Comparison of ENCODE assay signal across 25 mouse cellular contexts in genomic region chr5:128912374-128912773, GRCm38 (mm10). TPM values are rescaled to one million over a fixed set of nuclear protein-coding genes. Genes with fewer than 3 reads are reported as not detected.
DNase-seq lines count a peak whose midpoint lies in the region; ATAC-seq and TF ChIP-seq lines count a peak whose summit lies in the region.
"Had no signal": no experiment of that assay in that cellular context is flagged by ENCODE, and none has a peak within 500 bp of the region (broad histone marks: within the 10 kb centered on the region; RNA-seq: fewer than 3 reads in every experiment).

No protein-coding gene starts in this region.

- H3K9ac ChIP-seq in forebrain, embryonic 15.5 days (replicated peaks): no peak overlapping the region
- no peak overlapping the region for H3K9ac ChIP-seq in forebrain, embryonic 12.5 days
- H3K9ac ChIP-seq: embryonic facial prominence, embryonic 12.5 days; hindbrain, embryonic 12.5 days had no signal

- 0 out of 2 replicates have a peak, but pooled peaks cover 4% of the 10 kb centered on the region for H3K4me1 ChIP-seq in forebrain, embryonic 15.5 days
- peaks cover 7% of the 10 kb centered on the region; the same call in 1 of the 2 replicates for H3K4me1 ChIP-seq in forebrain, embryonic 12.5 days
- H3K4me1 ChIP-seq in heart, embryonic 10.5 days: peaks cover 9% of the 10 kb centered on the region

- TF ChIP-seq CTCF in layer of hippocampus, adult 2 months (conservative IDR thresholded peaks at IDR 0.05): no peak

- H3K4me2 ChIP-seq in forebrain, embryonic 15.5 days (replicated peaks): no peak overlapping the region
- no peak overlapping the region for H3K4me2 ChIP-seq in forebrain, embryonic 12.5 days
- H3K4me2 ChIP-seq: embryonic facial prominence, embryonic 12.5 days; hindbrain, embryonic 12.5 days had no signal

- H3K36me3 ChIP-seq in forebrain, embryonic 15.5 days: no peaks in the 10 kb centered on the region
- H3K36me3 ChIP-seq in forebrain, embryonic 12.5 days (replicated peaks): no peaks in the 10 kb centered on the region
- H3K36me3 ChIP-seq in heart, embryonic 10.5 days: no peaks in the 10 kb centered on the region
- H3K36me3 ChIP-seq: embryonic facial prominence, embryonic 12.5 days; G1E; hindbrain, embryonic 12.5 days had no signal

- ATAC-seq in forebrain, embryonic 15.5 days (replicated peaks): no peak
- ATAC-seq in forebrain, embryonic 12.5 days (ENCODE audit: low FRiP score): no peak
- ATAC-seq: CD4-positive, CD25-positive, alpha-beta regulatory T cell, adult 4 months; forebrain, embryonic 14.5 days; hindbrain, embryonic 16.5 days; inflammation-experienced regulatory T-cells, adult 6 months had no signal

- H3K27me3 ChIP-seq in forebrain, embryonic 15.5 days: no peaks in the 10 kb centered on the region
- no peaks in the 10 kb centered on the region for H3K27me3 ChIP-seq in forebrain, embryonic 12.5 days
- no peaks in the 10 kb centered on the region for H3K27me3 ChIP-seq in heart, embryonic 10.5 days (ENCODE audit: insufficient read depth, poor library complexity, severe bottlenecking)
- H3K27me3 ChIP-seq: embryonic facial prominence, embryonic 12.5 days; hindbrain, embryonic 12.5 days had no signal

- H3K4me3 ChIP-seq in forebrain, embryonic 15.5 days: no peak overlapping the region
- no peak overlapping the region for H3K4me3 ChIP-seq in forebrain, embryonic 12.5 days (replicated peaks)
- no peak overlapping the region for H3K4me3 ChIP-seq in layer of hippocampus, adult 2 months
- no peak overlapping the region for H3K4me3 ChIP-seq in heart, embryonic 10.5 days
- H3K4me3 ChIP-seq: embryonic facial prominence, embryonic 12.5 days; hindbrain, embryonic 12.5 days had no signal

- 0 out of 2 replicates have a peak overlapping the region, but pooled peaks have one; percentile 15 for H3K27ac ChIP-seq in forebrain, embryonic 15.5 days (replicated peaks)
- H3K27ac ChIP-seq in forebrain, embryonic 12.5 days: no peak overlapping the region
- peak overlapping the region; percentile 82 for H3K27ac ChIP-seq in layer of hippocampus, adult 2 months
- H3K27ac ChIP-seq in heart, embryonic 10.5 days: no peak overlapping the region
- H3K27ac ChIP-seq: embryonic facial prominence, embryonic 12.5 days; hindbrain, embryonic 12.5 days had no signal

- 95% methylated on average over 3 of the region's 3 CpGs for WGBS in forebrain, embryonic 15.5 days
- WGBS in forebrain, embryonic 12.5 days: 96% methylated on average over 3 of the region's 3 CpGs
- WGBS in heart, embryonic 10.5 days: 90% methylated on average over 3 of the region's 3 CpGs

- no peaks in the 10 kb centered on the region for H3K9me3 ChIP-seq in forebrain, embryonic 15.5 days
- H3K9me3 ChIP-seq in forebrain, embryonic 12.5 days: 0 out of 2 replicates have a peak, but pooled peaks cover 3% of the 10 kb centered on the region
- no peaks in the 10 kb centered on the region for H3K9me3 ChIP-seq in heart, embryonic 10.5 days
- H3K9me3 ChIP-seq: embryonic facial prominence, embryonic 12.5 days; hindbrain, embryonic 12.5 days had no signal

- DNase-seq in layer of hippocampus, adult 2 months (ENCODE audit: low spot score in 2 of 2): no peak
- no peak for DNase-seq in layer of hippocampus, adult 18-20 months (ENCODE audit: low spot score in 2 of 2)
- peak; percentile 16 for DNase-seq in right cerebral cortex, postnatal 14 days
- DNase-seq in right cerebral cortex, postnatal 4 days: no peak
- DNase-seq in heart, embryonic 10.5 days (ENCODE audit: low spot score): no peak
- DNase-seq: adrenal gland, adult 8-10 months; adrenal gland, postnatal 36 days; B cell, adult 2 months; cerebellum, adult 11 months; cerebellum, adult 8-10 months; cerebellum, postnatal 14 days; gastrocnemius, postnatal 36 days; heart, adult 11 months; heart, postnatal 10 days; heart, postnatal 4 days had no signal

RNA-seq across cellular contexts. Expression of gene Rimbp2, which starts 40.9 kb away (rescaled TPM):
- 3.2 and 3.4 TPM in 2 replicates for polyA plus RNA-seq in forebrain, embryonic 15.5 days (2015; fragmentation: Nextera tagmentation; extraction: Ambion mirVana)
- polyA plus RNA-seq in forebrain, embryonic 12.5 days (2016; fragmentation: Nextera tagmentation; extraction: Ambion mirVana): 1.00 and 1.3 TPM in 2 replicates
- 100 to 1,000 TPM; 126 to 139 TPM for total RNA-seq in layer of hippocampus, adult 2 months (2021)
- 100 to 1,000 TPM; 119 to 127 TPM for total RNA-seq in layer of hippocampus, adult 18-20 months (2021)
- polyA plus RNA-seq in heart, embryonic 10.5 days (2016; fragmentation: Nextera tagmentation; extraction: Ambion mirVana): 0.20 and 0.55 TPM in 2 replicates
- total RNA-seq: common myeloid progenitor, adult 5-6 weeks; G1E; gastrocnemius, postnatal 36 days had no signal
- polyA plus RNA-seq: G1E; inflammation-experienced regulatory T-cells, adult 6 months had no signal

Comparison
In these comparisons a context has a peak if more than half of its experiments do, and no peak if none do; other contexts are left out.
1. H3K27ac ChIP-seq: peak in forebrain, embryonic 15.5 days (single experiment) and layer of hippocampus, adult 2 months (single experiment); none in forebrain, embryonic 12.5 days (single experiment) and heart, embryonic 10.5 days (single experiment).